Mouse (Mus musculus): ENCODE data around the gene Crebbp. TPM values are rescaled to one million over a fixed set of nuclear protein-coding genes. Genes with fewer than 3 reads are reported as not detected.

The Crebbp gene
- polyA plus RNA-seq, 1 experiment from 2014 or later = 8.9 TPM

GRCm38 (mm10) chr16:4033971-4034370, 179.8 kb downstream of the Crebbp start:
- Histone ChIP-seq H3K4me1 (ENCODE audit: insufficient read depth) (peaks cover 13% of the 10 kb centered on the region), H3K4me3 (ENCODE audit: low read depth, low read length) (no peak overlapping the region), H3K27ac (ENCODE audit: low read depth) (no peak overlapping the region), H3K36me3 (replicated peaks; ENCODE audit: insufficient read depth, low read length) (peaks cover 15% of the 10 kb centered on the region), H3K27me3 (ENCODE audit: insufficient read depth, low read length) (no peaks in the 10 kb centered on the region), H3K4me2 (ENCODE audit: low read depth, low read length) (no peak overlapping the region), H3K9ac (replicated peaks) (no peak overlapping the region), H3K9me3 (ENCODE audit: low read length) (no peaks in the 10 kb centered on the region)
- WGBS (ENCODE audit: insufficient replicate concordance) = 36% methylated on average over 5 of the region's 5 CpGs
- no peak for DNase-seq
- no peak for TF ChIP-seq EP300 (IDR thresholded peaks at IDR 0.05; ENCODE audit: low read depth)
- TF ChIP-seq CTCF (IDR thresholded peaks at IDR 0.05; ENCODE audit: low read depth) = no peak
- no peak for ATAC-seq

GRCm38 (mm10) chr16:4032341-4032748, 181.5 kb downstream of the Crebbp start:
- Histone ChIP-seq H3K9ac (replicated peaks) (no peak overlapping the region), H3K4me1 (ENCODE audit: insufficient read depth) (peaks cover 13% of the 10 kb centered on the region), H3K4me2 (ENCODE audit: low read depth, low read length) (no peak overlapping the region), H3K36me3 (replicated peaks; ENCODE audit: insufficient read depth, low read length) (peaks cover 1% of the 10 kb centered on the region; the same call in 1 of the 2 replicates), H3K27me3 (ENCODE audit: insufficient read depth, low read length) (no peaks in the 10 kb centered on the region), H3K27ac (ENCODE audit: low read depth) (no peak overlapping the region), H3K9me3 (ENCODE audit: low read length) (no peaks in the 10 kb centered on the region), H3K4me3 (ENCODE audit: low read depth, low read length) (no peak overlapping the region)
- ATAC-seq (peak; percentile 68), DNase-seq (no peak)
- WGBS (ENCODE audit: insufficient replicate concordance) = 38% methylated on average over 6 of the region's 6 CpGs
- TF ChIP-seq EP300 (IDR thresholded peaks at IDR 0.05; ENCODE audit: low read depth) (no peak), CTCF (IDR thresholded peaks at IDR 0.05; ENCODE audit: low read depth) (no peak)

GRCm38 (mm10) chr16:4031441-4032274, 182.1 kb downstream of the Crebbp start:
- ATAC-seq (no peak; the same call in 1 of the 2 replicates), DNase-seq (no peak)
- no peaks in the 10 kb centered on the region for H3K9me3 ChIP-seq (ENCODE audit: low read length)
- H3K4me1 ChIP-seq (ENCODE audit: insufficient read depth) = peaks cover 13% of the 10 kb centered on the region
- H3K9ac ChIP-seq (replicated peaks) = no peak overlapping the region
- H3K4me3 ChIP-seq (ENCODE audit: low read depth, low read length) = no peak overlapping the region
- WGBS (ENCODE audit: insufficient replicate concordance) = 76% methylated on average over 4 of the region's 6 CpGs
- H3K36me3 ChIP-seq (replicated peaks; ENCODE audit: insufficient read depth, low read length) = no peaks in the 10 kb centered on the region
- H3K27ac ChIP-seq (ENCODE audit: low read depth) = no peak overlapping the region
- H3K4me2 ChIP-seq (ENCODE audit: low read depth, low read length) = no peak overlapping the region
- no peaks in the 10 kb centered on the region for H3K27me3 ChIP-seq (ENCODE audit: insufficient read depth, low read length)
- TF ChIP-seq CTCF (IDR thresholded peaks at IDR 0.05; ENCODE audit: low read depth) = no peak
- TF ChIP-seq EP300 (IDR thresholded peaks at IDR 0.05; ENCODE audit: low read depth) = no peak

Small RNAs within 50 kb of the gene (microRNA-seq; reads per million reads assigned to microRNA genes)
- not detected for gene Gm23413

Other genes with a start within 250 kb of the Crebbp start
- gene Nlrc3, start 237.4 kb downstream of the Crebbp start, polyA plus RNA-seq (2015; fragmentation: Nextera tagmentation; extraction: Ambion mirVana) = 0.29 and 0.31 TPM in 2 replicates
- 2.5 and 2.9 TPM in 2 replicates for gene Slx4, start 210.2 kb downstream of the Crebbp start, polyA plus RNA-seq (2015; fragmentation: Nextera tagmentation; extraction: Ambion mirVana)
- 0.18 and 0.43 TPM in 2 replicates for gene Dnase1, start 177.1 kb downstream of the Crebbp start, polyA plus RNA-seq (2015; fragmentation: Nextera tagmentation; extraction: Ambion mirVana)
- gene Trap1, start 136.2 kb downstream of the Crebbp start, polyA plus RNA-seq (2015; fragmentation: Nextera tagmentation; extraction: Ambion mirVana) = 55.3 and 61.2 TPM in 2 replicates
- gene Adcy9, start 206.5 kb upstream of the Crebbp start, polyA plus RNA-seq (2015; fragmentation: Nextera tagmentation; extraction: Ambion mirVana) = 0.80 and 0.94 TPM in 2 replicates